Mouse (Mus musculus) heart, adult 2 months (tissue): ENCODE measurements around the gene Lipa. TPM values are rescaled to one million over a fixed set of nuclear protein-coding genes. Genes with fewer than 3 reads are reported as not detected.
A peak's percentile ranks its signal among the peaks of the same experiment; 100 is the strongest.

Experiments used
- DNase-seq, 2 experiments: peaks; one replicate each; pipeline ENCODE4 v3.0.0; 2021
- H3K27ac ChIP-seq: fragments of 200-600 bp; 2 replicates; pipeline ENCODE4 v1.8.1; 2022
- H3K27me3 ChIP-seq: fragments of 200-500 bp; 2 replicates; pipeline ENCODE4 v1.6.1; 2012; ENCODE audit warnings: mild to moderate bottlenecking, low read length, inconsistent platforms, mixed read lengths; ENCODE audit not compliant: control insufficient read depth, insufficient read depth
- H3K36me3 ChIP-seq: fragments of 200-500 bp; 2 replicates; pipeline ENCODE4 v1.6.1; 2012; ENCODE audit warnings: low read length, inconsistent platforms; ENCODE audit not compliant: control insufficient read depth, insufficient read depth
- H3K4me1 ChIP-seq: fragments of 200-500 bp; 2 replicates; pipeline ENCODE4 v1.6.1; 2011; ENCODE audit warnings: low read length; ENCODE audit not compliant: control insufficient read depth, insufficient read depth
- H3K4me3 ChIP-seq: fragments of 200-600 bp; 2 replicates; pipeline ENCODE4 v1.8.1; 2022
- H3K79me2 ChIP-seq: fragments of 200-500 bp; replicated peaks from 2 replicates; pipeline ENCODE4 v1.6.1; 2012; ENCODE audit warnings: mild to moderate bottlenecking, inconsistent platforms, low read length, moderate library complexity, mixed read lengths; ENCODE audit not compliant: control insufficient read depth, insufficient read depth
- H3K9ac ChIP-seq: fragments of 200-500 bp; 2 replicates; pipeline ENCODE4 v1.6.1; 2012; ENCODE audit warnings: low read depth, mild to moderate bottlenecking, control low read depth, inconsistent platforms, low read length, mixed read lengths
- CTCF ChIP-seq: fragments of 200-600 bp; IDR thresholded peaks from 2 replicates; pipeline ENCODE4 v1.8.1; 2022; ENCODE audit warnings: antibody characterized with exemption, mild to moderate bottlenecking, moderate library complexity
- EP300 ChIP-seq: fragments of 200-500 bp; IDR thresholded peaks from 2 replicates; pipeline ENCODE4 v1.6.1; 2011; ENCODE audit warnings: low read depth, low read length, control low read depth; ENCODE audit not compliant: insufficient read depth
- POLR2A ChIP-seq: fragments of 200-500 bp; IDR thresholded peaks from 2 replicates; pipeline ENCODE4 v1.6.1; 2011; ENCODE audit warnings: mild to moderate bottlenecking, low read depth, low read length, control low read depth; ENCODE audit not compliant: insufficient read depth
- WGBS: fragments of 180-500 bp; shearing (Covaris S2); methylation state at CpG from one replicate; pipeline ENCODE4 v1.1.7; 2018; 5-methylcytosine and 5-hydroxymethylcytosine counted together
- intact Hi-C: fragments of 180-260 bp; cut with DNase I; formaldehyde crosslinking; loops from one replicate; pipeline ENCODE4 v1.15.1; 2025
- polyA plus RNA-seq: library from polyadenylated mRNA; depleted of rRNA; stranded (reverse); fragments of >200 nt; gene quantifications from 2 replicates; pipeline ENCODE4 v1.2.3, GENCODE M21; 2012
- total RNA-seq, 2 experiments: library from RNA; stranded (reverse); gene quantifications; 2 replicates each; pipeline ENCODE4 v1.2.3; 2021

Lipa gene
- total and polyA plus RNA-seq, 3 experiments: 18.8 to 25.1 (median 24.9) TPM

- intact Hi-C loops: loop anchor here (2.0 to 5.0 kb wide), 5 partner anchors 25 to 309 kb away; partner anchors contain the start of genes Ifit3, Ifit3b and Lipa
Measured at GRCm38 (mm10) chr19:34551981-34552380, 24.7 kb upstream of the Lipa start.

GRCm38 (mm10) chr19:34550534-34551223 lies 23.4 kb upstream of the Lipa start, which contains the start of gene Ifit2:
Gene Ifit2, plus strand, starts transcription at chr19:34550694.
- peak within 1 kb of the TSS; percentile 59 for H3K9ac ChIP-seq
- H3K27me3 ChIP-seq: no peaks in the 10 kb centered on the region
- intact Hi-C loops: loop anchor here (2.0 to 5.0 kb wide), 4 partner anchors 24 to 308 kb away; partner anchors contain the start of genes Ifit3b and Lipa
- H3K4me3 ChIP-seq: peak within 1 kb of the TSS; percentile 44
- H3K79me2 ChIP-seq: no peaks in the 10 kb centered on the region
- peaks cover 14% of the 10 kb centered on the region for H3K36me3 ChIP-seq
- peak within 1 kb of the TSS; percentile 77 for H3K27ac ChIP-seq
- H3K4me1 ChIP-seq: peaks cover 7% of the 10 kb centered on the region
- 0 out of 2 replicates have a peak, but pooled peaks have one; percentile 65 for TF ChIP-seq EP300
- peak; percentile 68 for TF ChIP-seq CTCF
- peak; percentile 61 for TF ChIP-seq POLR2A
- under 1% methylated on average over 22 of the region's 22 CpGs for WGBS
- peak; percentile 77 to 83 for DNase-seq

More at GRCm38 (mm10) chr19:34551981-34552380, 24.7 kb upstream of the Lipa start:
- H3K27me3 ChIP-seq: no peaks in the 10 kb centered on the region
- 19% methylated on average over 5 of the region's 5 CpGs for WGBS
- H3K79me2 ChIP-seq: no peaks in the 10 kb centered on the region
- H3K27ac ChIP-seq: peak overlapping the region; percentile 77
- peak in 1 of 2 experiments; percentile 39 for DNase-seq
- H3K36me3 ChIP-seq: peaks cover 17% of the 10 kb centered on the region
- peak overlapping the region; percentile 51 for H3K9ac ChIP-seq
- TF ChIP-seq CTCF (peak; percentile 21; the same call in 1 of the 2 replicates), EP300 (no peak), POLR2A (0 out of 2 replicates have a peak, but pooled peaks have one; percentile 22)
- H3K4me3 ChIP-seq: no peak overlapping the region
- peaks cover 9% of the 10 kb centered on the region for H3K4me1 ChIP-seq

GRCm38 (mm10) chr19:34550205-34550533 lies 22.9 kb upstream of the Lipa start:
- H3K4me1 ChIP-seq: peaks cover 7% of the 10 kb centered on the region
- 25% methylated on average over 4 of the region's 4 CpGs for WGBS
- no peak overlapping the region for H3K9ac ChIP-seq
- DNase-seq: no peak
- peaks cover 14% of the 10 kb centered on the region for H3K36me3 ChIP-seq
- peak overlapping the region; percentile 44; the same call in 1 of the 2 replicates for H3K4me3 ChIP-seq
- H3K27ac ChIP-seq: peak overlapping the region; percentile 62
- intact Hi-C loops: loop anchor here (2.0 to 5.0 kb wide), 4 partner anchors 23 to 307 kb away; partner anchors contain the start of genes Ifit3b and Lipa
- no peaks in the 10 kb centered on the region for H3K79me2 ChIP-seq
- H3K27me3 ChIP-seq: no peaks in the 10 kb centered on the region
- no peak for TF ChIP-seq EP300
- TF ChIP-seq POLR2A: no peak
- TF ChIP-seq CTCF: no peak

GRCm38 (mm10) chr19:34547976-34548375 lies 20.7 kb upstream of the Lipa start:
- intact Hi-C loops: loop anchor here (1.0 to 10.0 kb wide), 4 partner anchors 47 to 227 kb away; no protein-coding TSS in a partner anchor
- no peaks in the 10 kb centered on the region for H3K79me2 ChIP-seq
- H3K9ac ChIP-seq: no peak overlapping the region
- no peak overlapping the region for H3K4me3 ChIP-seq
- H3K36me3 ChIP-seq: peaks cover 11% of the 10 kb centered on the region
- peak; percentile 82 to 89 for DNase-seq
- H3K27me3 ChIP-seq: no peaks in the 10 kb centered on the region
- H3K27ac ChIP-seq: no peak overlapping the region
- WGBS: 35% methylated on average over 7 of the region's 7 CpGs
- peaks cover 3% of the 10 kb centered on the region for H3K4me1 ChIP-seq
- peak; percentile 91 for TF ChIP-seq CTCF
- TF ChIP-seq POLR2A: no peak
- TF ChIP-seq EP300: peak; percentile 81

GRCm38 (mm10) chr19:34546211-34546610 lies 18.9 kb upstream of the Lipa start:
- no peak overlapping the region for H3K9ac ChIP-seq
- no peaks in the 10 kb centered on the region for H3K27me3 ChIP-seq
- H3K27ac ChIP-seq: no peak overlapping the region
- H3K36me3 ChIP-seq: no peaks in the 10 kb centered on the region
- intact Hi-C loops: loop anchor here (5.0 to 10.0 kb wide), 2 partner anchors 209 to 229 kb away; no protein-coding TSS in a partner anchor
- TF ChIP-seq CTCF (no peak), EP300 (no peak), POLR2A (no peak)
- no peak for DNase-seq
- no peaks in the 10 kb centered on the region for H3K79me2 ChIP-seq
- 90% methylated on average over 4 of the region's 4 CpGs for WGBS
- H3K4me1 ChIP-seq: no peaks in the 10 kb centered on the region
- H3K4me3 ChIP-seq: no peak overlapping the region

- no peaks in the 10 kb centered on the region for H3K36me3 ChIP-seq
- H3K27me3 ChIP-seq: no peaks in the 10 kb centered on the region
- no peak for TF ChIP-seq EP300
- no peak for TF ChIP-seq CTCF
- TF ChIP-seq POLR2A: no peak
- H3K4me1 ChIP-seq: no peaks in the 10 kb centered on the region
- H3K27ac ChIP-seq: no peak overlapping the region
- H3K4me3 ChIP-seq: no peak overlapping the region
- 55% methylated on average over 1 of the region's 1 CpGs for WGBS
- DNase-seq: no peak
- intact Hi-C loops: no loop called here
- H3K79me2 ChIP-seq: no peaks in the 10 kb centered on the region
- no peak overlapping the region for H3K9ac ChIP-seq
Measured at GRCm38 (mm10) chr19:34539422-34539821, 12.1 kb upstream of the Lipa start.
